Mouse (Mus musculus): ENCODE data around the gene Nsun6. TPM values are rescaled to one million over a fixed set of nuclear protein-coding genes. Genes with fewer than 3 reads are reported as not detected.
A peak's percentile ranks its signal among the peaks of the same experiment; 100 is the strongest.

Nsun6 gene
- polyA plus RNA-seq, 1 experiment, result 5.4 TPM

- WGBS, result 83% methylated on average over 1 of the region's 1 CpGs
- H3K4me1 ChIP-seq (ENCODE audit: control insufficient read depth, insufficient read depth, low read length), result no peaks in the 10 kb centered on the region
- H3K4me3 ChIP-seq (replicated peaks; ENCODE audit: control insufficient read depth, low read depth, low read length), result no peak overlapping the region
- no peak overlapping the region for H3K27ac ChIP-seq (ENCODE audit: control insufficient read depth, insufficient read depth, low read depth, low read length, poor library complexity)
- TF ChIP-seq POLR2A (IDR thresholded peaks at IDR 0.05; ENCODE audit: borderline replicate concordance, control insufficient read depth, low read depth, low read length) (no peak), CTCF (IDR thresholded peaks at IDR 0.05; ENCODE audit: control insufficient read depth, insufficient read depth, low read length) (no peak)
Observed at GRCm38 (mm10) chr2:15063815-15064214, 8.9 kb upstream of the Nsun6 start.

DNA sequence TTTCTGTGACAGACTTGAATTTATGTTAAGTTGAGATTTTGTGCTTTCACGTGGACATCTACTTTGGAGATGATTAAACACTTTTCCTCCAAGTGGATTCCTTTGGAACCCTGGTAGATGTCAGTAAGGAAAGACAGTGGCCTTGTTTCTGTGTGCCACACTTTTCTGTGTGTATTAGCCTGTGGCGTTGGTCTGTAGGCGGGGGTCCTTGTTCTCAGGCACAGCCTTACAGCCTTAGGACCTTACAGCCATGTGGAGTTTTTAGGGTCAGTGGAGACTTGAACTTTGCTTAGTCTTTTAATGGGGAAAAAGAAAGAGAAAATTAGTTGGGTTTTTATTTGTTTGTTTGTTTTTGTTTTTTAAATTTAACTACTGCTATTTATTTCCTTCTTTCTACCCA, 6.0 kb upstream of the Nsun6 start:
- Histone ChIP-seq H3K4me3 (replicated peaks; ENCODE audit: control insufficient read depth, low read depth, low read length) (no peak overlapping the region), H3K27ac (ENCODE audit: control insufficient read depth, insufficient read depth, low read depth, low read length, poor library complexity) (no peak overlapping the region), H3K4me1 (ENCODE audit: control insufficient read depth, insufficient read depth, low read length) (no peaks in the 10 kb centered on the region)
- TF ChIP-seq CTCF (IDR thresholded peaks at IDR 0.05; ENCODE audit: control insufficient read depth, insufficient read depth, low read length), result no peak
- no peak for TF ChIP-seq POLR2A (IDR thresholded peaks at IDR 0.05; ENCODE audit: borderline replicate concordance, control insufficient read depth, low read depth, low read length)
- 87% methylated on average over 3 of the region's 3 CpGs for WGBS

DNA sequence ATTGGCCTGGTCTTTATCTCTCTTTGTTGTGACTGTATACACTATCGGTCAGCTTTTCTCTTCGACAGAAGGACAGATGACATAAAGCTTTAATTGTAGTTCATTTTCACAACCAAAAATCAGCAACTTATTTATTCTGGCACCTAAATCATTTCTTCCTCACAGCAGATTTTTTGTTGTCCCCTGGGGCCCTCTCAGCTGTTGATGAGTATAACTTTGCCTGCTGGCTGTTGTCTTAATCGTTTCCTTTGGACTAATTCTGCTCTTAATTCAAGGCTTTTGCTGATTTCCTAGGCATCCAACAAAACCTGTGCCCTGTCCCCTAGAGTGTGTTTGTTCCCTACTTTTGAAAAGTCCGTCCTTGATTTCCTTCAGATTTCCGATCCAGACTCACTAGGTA, 3.4 kb upstream of the Nsun6 start:
- TF ChIP-seq CTCF (IDR thresholded peaks at IDR 0.05; ENCODE audit: control insufficient read depth, insufficient read depth, low read length), result no peak
- no peak for TF ChIP-seq POLR2A (IDR thresholded peaks at IDR 0.05; ENCODE audit: borderline replicate concordance, control insufficient read depth, low read depth, low read length)
- WGBS, result 84% methylated on average over 5 of the region's 5 CpGs
- Histone ChIP-seq H3K27ac (ENCODE audit: control insufficient read depth, insufficient read depth, low read depth, low read length, poor library complexity) (no peak overlapping the region), H3K4me3 (replicated peaks; ENCODE audit: control insufficient read depth, low read depth, low read length) (no peak overlapping the region), H3K4me1 (ENCODE audit: control insufficient read depth, insufficient read depth, low read length) (no peaks in the 10 kb centered on the region)

DNA sequence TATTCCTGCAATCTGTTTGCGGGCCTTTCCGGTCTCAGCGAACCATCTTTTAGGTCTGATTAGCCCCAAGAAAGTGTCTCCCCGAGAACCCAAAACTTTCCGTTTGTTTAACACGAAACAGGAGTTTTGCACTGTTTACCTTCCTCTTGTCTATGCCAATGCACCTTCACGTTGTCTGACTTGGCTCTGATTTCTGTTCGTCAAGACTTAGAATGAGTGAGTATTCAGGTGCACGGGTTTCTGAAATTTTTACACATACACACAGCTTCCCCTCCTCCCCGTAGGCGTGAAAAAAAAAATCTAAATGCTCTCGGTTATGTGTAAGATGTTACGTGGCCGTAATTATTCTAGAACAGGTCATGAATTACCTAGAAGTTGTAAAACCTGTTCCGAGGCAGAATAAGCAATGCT, 877 bp upstream of the Nsun6 start:
- Histone ChIP-seq H3K4me1 (ENCODE audit: control insufficient read depth, insufficient read depth, low read length) (no peaks in the 10 kb centered on the region), H3K4me3 (replicated peaks; ENCODE audit: control insufficient read depth, low read depth, low read length) (peak overlapping the region; percentile 97), H3K27ac (ENCODE audit: control insufficient read depth, insufficient read depth, low read depth, low read length, poor library complexity) (peak overlapping the region; percentile 83; the same call in 1 of the 2 replicates)
- WGBS, result under 1% methylated on average over 15 of the region's 15 CpGs
- TF ChIP-seq CTCF (IDR thresholded peaks at IDR 0.05; ENCODE audit: control insufficient read depth, insufficient read depth, low read length), result no peak
- no peak for TF ChIP-seq POLR2A (IDR thresholded peaks at IDR 0.05; ENCODE audit: borderline replicate concordance, control insufficient read depth, low read depth, low read length)

DNA sequence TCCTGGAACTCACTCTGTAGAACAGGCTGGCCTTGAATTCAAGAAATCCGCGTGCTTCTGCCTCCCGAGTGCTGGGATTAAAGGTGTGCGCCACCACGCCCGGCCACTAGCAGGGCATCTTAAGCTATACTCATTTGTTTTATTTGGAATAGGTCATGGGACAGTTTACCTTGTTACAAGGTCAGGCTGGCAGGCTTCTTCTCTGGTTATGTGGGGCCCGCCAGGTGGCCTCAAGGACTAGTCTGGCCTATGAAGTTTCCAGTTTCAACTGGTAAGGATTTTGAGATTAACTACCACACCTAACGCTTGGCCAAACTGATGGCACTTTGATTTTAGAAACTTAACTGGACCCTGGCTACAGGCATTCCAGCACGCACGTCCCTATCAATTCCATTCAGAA, 373 bp downstream of the Nsun6 start:
- Histone ChIP-seq H3K4me1 (ENCODE audit: control insufficient read depth, insufficient read depth, low read length) (no peaks in the 10 kb centered on the region), H3K4me3 (replicated peaks; ENCODE audit: control insufficient read depth, low read depth, low read length) (peak overlapping the region; percentile 97), H3K27ac (ENCODE audit: control insufficient read depth, insufficient read depth, low read depth, low read length, poor library complexity) (peak overlapping the region; percentile 92)
- TF ChIP-seq POLR2A (IDR thresholded peaks at IDR 0.05; ENCODE audit: borderline replicate concordance, control insufficient read depth, low read depth, low read length) (no peak), CTCF (IDR thresholded peaks at IDR 0.05; ENCODE audit: control insufficient read depth, insufficient read depth, low read length) (no peak)
- 48% methylated on average over 10 of the region's 10 CpGs for WGBS

DNA sequence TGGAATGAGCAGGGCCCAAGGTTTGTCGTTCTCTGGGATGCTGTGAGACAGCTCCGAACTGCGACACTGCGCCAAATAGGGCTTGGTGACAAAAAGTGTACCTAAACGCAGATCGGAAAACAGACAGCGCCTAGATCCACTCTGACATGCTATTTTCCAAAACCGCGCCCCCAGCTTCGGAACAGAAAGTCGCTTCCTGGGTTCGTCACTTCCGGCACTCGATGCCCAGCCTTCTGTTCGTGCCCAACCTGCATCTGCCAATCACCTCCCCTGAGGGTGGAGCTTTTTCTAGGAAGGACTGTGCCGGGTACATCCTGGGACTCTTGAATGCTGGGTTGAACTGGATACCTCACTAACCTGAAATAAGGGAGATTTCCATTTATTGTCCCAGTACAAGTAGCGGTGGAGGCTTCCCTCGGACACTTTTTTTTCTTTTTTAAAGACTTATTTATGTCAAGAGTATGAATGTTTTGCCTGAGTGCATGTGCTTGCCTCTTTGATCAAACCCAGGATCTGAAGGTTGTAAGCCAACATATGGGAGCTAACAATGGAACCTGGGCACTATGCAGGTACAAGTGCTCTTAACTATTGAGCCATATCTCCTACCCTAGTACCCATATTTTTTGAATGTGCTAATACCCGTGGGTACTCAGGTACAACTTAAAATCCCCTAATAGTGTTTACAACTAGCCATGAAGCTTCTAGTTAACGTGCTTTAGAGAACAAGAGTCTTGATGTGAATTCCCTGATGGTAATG, 5.6 kb downstream of the Nsun6 start, which contains the start of gene Arl5b:
Gene Arl5b (plus strand): TSS at position 279 of the 757 bp plus-strand sequence.
- WGBS, result 6% methylated on average over 20 of the region's 20 CpGs
- H3K4me1 ChIP-seq (ENCODE audit: control insufficient read depth, insufficient read depth, low read length), result no peaks in the 10 kb centered on the region
- TF ChIP-seq POLR2A (IDR thresholded peaks at IDR 0.05; ENCODE audit: borderline replicate concordance, control insufficient read depth, low read depth, low read length) (no peak), CTCF (IDR thresholded peaks at IDR 0.05; ENCODE audit: control insufficient read depth, insufficient read depth, low read length) (no peak)
- H3K4me3 ChIP-seq (replicated peaks; ENCODE audit: control insufficient read depth, low read depth, low read length), result peak within 1 kb of the TSS; percentile 78
- H3K27ac ChIP-seq (ENCODE audit: control insufficient read depth, insufficient read depth, low read depth, low read length, poor library complexity), result peak within 1 kb of the TSS; percentile 7; the same call in 1 of the 2 replicates

GRCm38 (mm10) chr2:15040326-15040725, 14.5 kb downstream of the Nsun6 start:
- Histone ChIP-seq H3K4me3 (replicated peaks; ENCODE audit: control insufficient read depth, low read depth, low read length) (no peak overlapping the region), H3K27ac (ENCODE audit: control insufficient read depth, insufficient read depth, low read depth, low read length, poor library complexity) (no peak overlapping the region), H3K4me1 (ENCODE audit: control insufficient read depth, insufficient read depth, low read length) (no peaks in the 10 kb centered on the region)
- TF ChIP-seq CTCF (IDR thresholded peaks at IDR 0.05; ENCODE audit: control insufficient read depth, insufficient read depth, low read length) (peak; percentile 18; the same call in 1 of the 2 replicates), POLR2A (IDR thresholded peaks at IDR 0.05; ENCODE audit: borderline replicate concordance, control insufficient read depth, low read depth, low read length) (no peak)
- WGBS, result 65% methylated on average over 5 of the region's 5 CpGs

- Histone ChIP-seq H3K27ac (ENCODE audit: control insufficient read depth, insufficient read depth, low read depth, low read length, poor library complexity) (no peak overlapping the region), H3K4me1 (ENCODE audit: control insufficient read depth, insufficient read depth, low read length) (no peaks in the 10 kb centered on the region), H3K4me3 (replicated peaks; ENCODE audit: control insufficient read depth, low read depth, low read length) (no peak overlapping the region)
- WGBS, result 75% methylated on average over 6 of the region's 6 CpGs
- TF ChIP-seq POLR2A (IDR thresholded peaks at IDR 0.05; ENCODE audit: borderline replicate concordance, control insufficient read depth, low read depth, low read length), result no peak
- TF ChIP-seq CTCF (IDR thresholded peaks at IDR 0.05; ENCODE audit: control insufficient read depth, insufficient read depth, low read length), result no peak
Observed at GRCm38 (mm10) chr2:15038705-15039104, 16.2 kb downstream of the Nsun6 start.

Measured in bone marrow, adult 2 months (tissue).